Mouse (Mus musculus) cerebellum, adult 8-10 months (tissue): ENCODE measurements around the gene Sema4c.
"Not testable (repeated sequence)": the region's sequence is repeated elsewhere in the genome, so short reads cannot be mapped to it uniquely, and the experiment has no call there.

Source experiments
- DNase-seq: peaks from one replicate; pipeline ENCODE4 v3.0.0; 2022

Sema4c gene

GRCm38 (mm10) chr1:36555798-36556395, 2.3 kb downstream of the Sema4c start:
- no peak for DNase-seq

- no peak for DNase-seq
These were observed 3.3 kb downstream of the Sema4c start for GRCm38 (mm10) chr1:36554633-36555399.

- peak; percentile 84 for DNase-seq
These were observed 5.6 kb downstream of the Sema4c start for GRCm38 (mm10) chr1:36552506-36552905.

GRCm38 (mm10) chr1:36551904-36552303, 6.2 kb downstream of the Sema4c start:
- no peak for DNase-seq

- DNase-seq: peak; percentile 51
These were observed 7.9 kb downstream of the Sema4c start for GRCm38 (mm10) chr1:36550075-36550863.

- no peak for DNase-seq
These were observed 8.7 kb downstream of the Sema4c start for GRCm38 (mm10) chr1:36549491-36549890.

- no peak for DNase-seq
These were observed 9.4 kb downstream of the Sema4c start for GRCm38 (mm10) chr1:36548771-36549170.

- DNase-seq: no peak
These were observed 10.1 kb downstream of the Sema4c start for GRCm38 (mm10) chr1:36547981-36548598.

- DNase-seq: peak; percentile 97
These were observed 11.2 kb downstream of the Sema4c start, which contains the start of gene Ankrd39 for GRCm38 (mm10) chr1:36546888-36547471. Ankrd39 (minus strand) TSS chr1:36547445.

- no peak for DNase-seq
These were observed 12.1 kb downstream of the Sema4c start for GRCm38 (mm10) chr1:36545845-36546600.

GRCm38 (mm10) chr1:36545382-36545781, 12.8 kb downstream of the Sema4c start:
- DNase-seq: no peak

- DNase-seq: no peak
These were observed 15.2 kb downstream of the Sema4c start for GRCm38 (mm10) chr1:36542925-36543324.

- DNase-seq: peak; percentile 58
These were observed 16.3 kb downstream of the Sema4c start for GRCm38 (mm10) chr1:36541844-36542243.

GRCm38 (mm10) chr1:36540807-36541206, 17.3 kb downstream of the Sema4c start:
- DNase-seq: no peak

GRCm38 (mm10) chr1:36540132-36540531, 18.0 kb downstream of the Sema4c start:
- no peak for DNase-seq

- no peak for DNase-seq
These were observed 19.0 kb downstream of the Sema4c start, which contains the start of gene Gm42417 for GRCm38 (mm10) chr1:36539186-36539585. Gm42417 (minus strand) TSS chr1:36539429.

- no peak for DNase-seq
These were observed 19.4 kb downstream of the Sema4c start for GRCm38 (mm10) chr1:36538727-36539126.

- DNase-seq: not testable (repeated sequence)
These were observed 21.4 kb downstream of the Sema4c start, which contains the start of gene Ankrd23 for GRCm38 (mm10) chr1:36536783-36537182. Ankrd23 (minus strand) TSS chr1:36536883.

GRCm38 (mm10) chr1:36536397-36536728, 21.8 kb downstream of the Sema4c start:
- DNase-seq: no peak

- no peak for DNase-seq
These were observed 22.4 kb downstream of the Sema4c start for GRCm38 (mm10) chr1:36535477-36536396.

GRCm38 (mm10) chr1:36534595-36535058, 23.5 kb downstream of the Sema4c start:
- DNase-seq: no peak
